Mouse (Mus musculus): ENCODE data around the gene Cog8.

- no peak for TF ChIP-seq CTCF (IDR thresholded peaks at IDR 0.05; ENCODE audit: control insufficient read depth, insufficient read depth, low read length)
- no peak for TF ChIP-seq POLR2A (IDR thresholded peaks at IDR 0.05; ENCODE audit: borderline replicate concordance, control insufficient read depth, low read depth, low read length)
Measured at GRCm38 (mm10) chr8:107029310-107029709, 27.2 kb downstream of the Cog8 start.
